Mouse (Mus musculus) erythroblast, embryonic 14.5 days (primary cell): ENCODE data around the gene Acyp1.

ENCODE experiments used
- GATA1 ChIP-seq: IDR thresholded peaks from 2 replicates; pipeline ENCODE4 v1.6.1; 2012; ENCODE audit warnings: low read length, inconsistent platforms, mixed read lengths
- TAL1 ChIP-seq: IDR thresholded peaks from 3 replicates; pipeline ENCODE4 v1.6.1; 2012; ENCODE audit warnings: low read length, inconsistent platforms, mixed read lengths

DNA sequence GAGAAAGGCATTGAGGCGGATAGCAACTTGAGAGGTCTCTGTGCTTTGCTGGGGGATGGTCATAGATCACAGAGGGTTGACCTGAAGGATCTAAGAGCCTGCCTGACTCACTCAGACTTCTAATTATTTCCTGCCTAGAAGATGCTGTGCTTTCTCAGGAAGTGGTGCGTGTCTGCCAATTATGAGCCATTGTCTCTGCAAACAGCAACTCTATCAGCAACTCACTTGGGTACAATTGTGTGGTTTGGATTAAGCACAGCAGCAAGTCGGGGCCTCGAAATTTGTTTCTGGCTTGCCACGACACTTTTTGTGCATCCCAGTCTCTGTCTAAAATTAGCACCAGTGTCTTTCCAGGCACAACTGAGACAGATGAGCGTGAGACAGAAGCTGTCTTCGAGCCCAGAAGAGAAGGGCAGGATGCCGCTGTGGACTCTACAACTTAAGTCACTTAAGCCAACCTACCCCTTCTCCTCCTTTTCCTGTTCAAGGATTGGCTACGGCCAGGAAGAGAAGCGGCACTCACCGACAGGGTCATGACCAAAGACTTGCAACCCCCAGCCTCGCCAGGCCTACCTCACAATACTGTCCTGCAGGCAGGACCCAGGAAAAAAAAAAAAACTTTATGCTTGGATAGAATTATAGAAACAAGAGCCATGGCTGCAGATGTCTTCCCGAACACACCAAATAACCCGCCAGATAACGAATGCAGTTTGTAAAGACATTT is 60.2 kb downstream of the Acyp1 start:
- TF ChIP-seq TAL1, result no peak
- no peak for TF ChIP-seq GATA1
